Mouse (Mus musculus): ENCODE measurements around the gene Tmem160.

Tmem160 gene

GRCm38 (mm10) chr7:16451656-16452055, 923 bp upstream of the Tmem160 start:
- no peak for DNase-seq

DNA sequence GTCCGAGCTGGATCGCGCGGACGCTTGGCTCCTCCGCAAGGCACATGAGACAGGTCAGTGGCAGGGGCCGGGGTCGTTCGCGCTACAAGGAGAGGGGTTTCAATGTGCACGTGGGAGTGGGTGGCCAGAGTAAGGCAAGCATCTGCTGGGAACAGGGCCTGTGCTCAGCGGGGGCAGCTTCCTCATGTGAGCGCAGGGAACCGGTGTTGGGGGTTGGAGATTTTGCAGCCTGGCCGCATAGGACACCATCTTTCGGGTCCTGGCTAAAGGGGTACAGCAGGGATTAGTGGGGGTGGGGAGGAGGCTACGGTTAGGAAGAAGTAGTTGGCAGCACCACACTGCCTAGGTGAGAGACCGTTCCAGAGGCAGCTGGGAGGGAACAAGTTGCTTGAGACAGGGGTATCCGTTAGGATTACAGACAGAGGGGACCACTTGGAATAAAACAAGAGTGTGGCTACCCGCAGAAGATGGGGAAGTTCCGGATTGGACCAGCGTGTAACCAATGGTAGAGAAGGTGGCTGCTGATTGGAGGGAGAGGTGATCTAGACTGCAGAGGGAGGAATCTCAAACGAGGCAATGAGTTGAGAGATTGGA, 636 bp downstream of the Tmem160 start:
- DNase-seq = peak; percentile 79

GRCm38 (mm10) chr7:16455016-16455415, 2.4 kb downstream of the Tmem160 start:
- DNase-seq = no peak

DNA sequence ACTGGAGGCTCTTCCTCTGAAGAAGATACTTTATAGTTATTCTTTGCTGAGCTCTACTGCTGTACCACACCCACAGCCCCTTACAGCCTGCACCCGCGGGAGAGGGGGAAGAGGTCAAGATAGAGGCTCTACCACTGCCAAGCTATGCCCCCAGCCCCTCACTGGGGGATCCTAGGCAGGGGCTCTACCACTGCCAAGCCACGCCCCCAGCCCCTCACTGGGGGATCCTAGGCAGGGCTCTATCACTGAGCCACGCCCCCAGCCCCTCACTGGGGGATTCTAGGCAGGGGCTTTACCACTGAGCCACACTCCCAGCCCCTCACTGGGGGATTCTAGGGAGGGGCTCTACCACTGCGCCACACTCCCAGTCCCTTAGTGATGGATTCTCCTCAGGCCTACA, 3.7 kb downstream of the Tmem160 start:
- DNase-seq = no peak

- DNase-seq = no peak
These were observed 8.0 kb downstream of the Tmem160 start for GRCm38 (mm10) chr7:16460566-16460965.

- DNase-seq = no peak
These were observed 8.6 kb downstream of the Tmem160 start for GRCm38 (mm10) chr7:16461151-16461550.

DNA sequence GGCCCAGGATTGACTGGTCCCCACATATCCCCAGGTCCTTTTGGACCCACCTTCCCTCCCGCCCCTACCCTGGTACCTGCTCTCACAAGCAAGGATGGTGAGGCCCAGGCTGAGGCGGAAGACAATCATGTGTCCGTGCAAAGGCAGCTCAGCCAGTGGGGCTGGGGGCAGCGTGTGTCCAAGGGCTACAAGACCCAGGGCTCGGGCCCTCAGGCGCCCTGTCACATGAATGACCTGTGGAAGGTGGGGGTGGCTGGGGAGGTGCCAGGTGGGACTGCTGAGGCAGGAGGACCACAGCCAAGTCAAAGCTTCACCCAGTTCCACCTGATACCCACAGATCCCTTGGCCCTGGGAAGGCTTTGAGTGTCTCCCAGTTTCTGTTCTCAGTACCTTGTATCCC, 9.1 kb downstream of the Tmem160 start:
- DNase-seq = no peak

DNA sequence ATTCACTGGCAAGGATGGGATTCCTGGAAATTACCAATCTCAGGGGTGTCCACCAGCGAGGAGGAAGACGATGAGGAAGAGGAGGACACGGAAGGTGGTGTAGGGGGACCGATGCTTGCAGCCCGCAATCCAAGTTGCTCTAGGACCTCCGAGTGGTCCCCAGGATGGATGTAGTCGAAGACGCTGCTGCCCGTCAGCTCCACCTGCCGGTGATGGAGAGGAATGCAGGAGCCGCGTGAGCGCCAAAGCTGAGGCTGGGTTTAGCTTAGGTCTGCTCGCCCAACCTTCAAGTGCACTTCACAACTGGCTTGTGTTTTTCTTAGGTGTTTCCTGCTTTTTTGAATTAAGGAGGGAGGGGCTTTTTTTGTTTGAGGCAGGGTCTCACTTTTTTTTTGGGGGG, 10.6 kb downstream of the Tmem160 start:
- peak; percentile 87 for DNase-seq

GRCm38 (mm10) chr7:16465160-16465559, 12.6 kb downstream of the Tmem160 start:
- DNase-seq = peak; percentile 65

- DNase-seq = no peak
These were observed 13.0 kb downstream of the Tmem160 start for GRCm38 (mm10) chr7:16465568-16465967.

DNA sequence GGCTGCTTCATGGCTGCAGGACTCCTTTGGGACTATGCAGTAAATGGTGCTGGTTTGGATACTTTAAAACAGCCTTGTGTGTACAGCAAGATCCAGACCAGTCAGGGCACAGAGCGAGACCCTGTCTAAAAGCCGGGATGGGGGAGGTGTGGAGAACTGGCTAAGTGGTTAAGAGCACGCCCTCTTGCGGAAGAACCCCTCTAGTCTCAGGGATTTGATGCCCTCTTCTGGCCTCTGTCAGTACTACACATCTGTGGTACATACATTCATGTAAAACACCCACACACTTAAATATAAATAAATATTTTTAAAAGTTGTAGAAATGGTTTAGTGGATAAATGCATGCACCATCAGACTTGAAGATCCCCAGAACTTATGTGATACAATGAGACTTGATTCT, 14.0 kb downstream of the Tmem160 start:
- peak; percentile 36 for DNase-seq

- no peak for DNase-seq
These were observed 15.5 kb downstream of the Tmem160 start for GRCm38 (mm10) chr7:16468115-16468514.

- DNase-seq = peak; percentile 44
These were observed 19.0 kb downstream of the Tmem160 start for GRCm38 (mm10) chr7:16471549-16471948.

GRCm38 (mm10) chr7:16472116-16472709, 19.6 kb downstream of the Tmem160 start:
- no peak for DNase-seq

GRCm38 (mm10) chr7:16473847-16474246, 21.3 kb downstream of the Tmem160 start:
- no peak for DNase-seq

DNA sequence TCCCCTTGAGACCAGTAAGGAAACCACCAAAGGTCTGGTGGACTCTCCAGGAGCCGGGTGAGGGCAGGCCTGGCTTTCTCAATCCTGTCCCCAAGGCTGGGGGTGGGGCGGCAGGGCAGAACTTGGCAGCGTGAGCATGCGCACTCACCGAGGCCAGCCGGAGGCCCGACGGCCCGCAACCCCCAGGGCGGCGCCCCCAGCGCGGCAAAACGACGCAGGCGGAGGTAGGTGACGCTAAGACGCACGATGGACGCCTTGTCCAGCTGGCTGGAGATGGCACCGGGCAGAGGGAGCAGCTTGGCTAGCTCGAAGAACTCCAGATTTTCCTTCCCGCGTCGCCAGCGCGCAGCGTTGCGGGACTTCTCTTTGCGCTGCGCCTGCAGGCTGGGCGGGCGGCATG, 21.9 kb downstream of the Tmem160 start:
- DNase-seq = peak; percentile 52

DNA sequence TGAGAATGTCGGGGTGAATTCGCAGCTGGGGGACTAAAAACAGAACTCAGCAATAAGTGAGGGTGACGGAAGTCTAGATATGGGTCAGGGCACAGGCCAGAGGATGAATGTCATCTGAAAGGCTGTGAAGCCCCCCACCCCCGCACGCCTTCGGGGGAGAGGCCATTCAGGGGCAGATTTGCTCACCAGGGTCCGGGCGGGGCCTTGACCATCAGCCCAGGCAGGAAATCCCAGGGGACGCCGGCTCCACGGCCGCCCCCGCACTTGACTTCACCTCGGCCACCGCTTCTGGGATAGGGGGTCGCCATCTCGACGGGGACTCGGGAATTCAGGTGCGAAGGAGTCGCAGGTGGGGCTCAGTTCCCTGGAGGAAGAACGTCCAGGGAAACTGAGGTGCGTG, 22.7 kb downstream of the Tmem160 start:
- no peak for DNase-seq

- DNase-seq = no peak
These were observed 23.4 kb downstream of the Tmem160 start for GRCm38 (mm10) chr7:16475764-16476599.

DNA sequence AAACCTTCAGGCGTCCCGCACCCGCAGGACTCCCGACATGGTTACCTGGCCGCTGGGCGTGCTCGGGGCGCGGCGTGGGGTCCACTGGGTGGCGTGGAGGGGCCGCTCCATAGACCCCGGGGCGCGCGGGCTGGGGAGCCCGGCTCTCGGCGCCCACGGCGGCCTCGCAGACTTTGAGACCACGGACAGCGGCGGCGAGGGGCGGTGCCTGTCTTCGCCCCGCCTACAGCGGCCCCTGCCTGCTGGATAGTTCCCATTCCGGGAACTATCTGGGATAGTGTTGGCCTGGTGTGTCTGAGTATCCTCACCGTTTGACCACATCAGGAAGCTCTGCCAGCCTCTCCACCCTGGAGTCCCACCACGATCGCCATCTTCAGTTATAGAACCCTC, 24.0 kb downstream of the Tmem160 start:
- DNase-seq = peak; percentile 56

DNA sequence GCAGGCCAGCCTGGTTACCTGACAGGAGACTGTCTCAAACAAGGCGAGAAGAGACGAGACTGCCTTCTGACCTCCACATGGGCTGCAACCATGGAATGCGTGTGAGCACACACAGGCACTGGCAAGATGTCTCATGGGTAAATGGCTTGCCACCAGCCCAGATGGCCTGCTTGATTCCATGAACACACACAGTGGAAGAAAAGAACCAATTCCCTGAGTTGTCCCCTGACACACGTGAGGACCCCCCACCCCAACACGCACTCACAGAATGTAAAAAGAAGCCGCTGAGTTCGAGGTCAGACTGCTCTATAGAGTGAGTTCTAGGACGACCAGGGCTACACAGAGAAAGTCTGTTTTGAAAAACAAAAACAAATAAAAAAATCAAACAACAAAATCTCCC, 25.0 kb downstream of the Tmem160 start, which contains the start of gene Npas1:
Gene Npas1, minus strand, starts transcription at position 101 of the 400 bp plus-strand sequence.
- no peak for DNase-seq

DNA sequence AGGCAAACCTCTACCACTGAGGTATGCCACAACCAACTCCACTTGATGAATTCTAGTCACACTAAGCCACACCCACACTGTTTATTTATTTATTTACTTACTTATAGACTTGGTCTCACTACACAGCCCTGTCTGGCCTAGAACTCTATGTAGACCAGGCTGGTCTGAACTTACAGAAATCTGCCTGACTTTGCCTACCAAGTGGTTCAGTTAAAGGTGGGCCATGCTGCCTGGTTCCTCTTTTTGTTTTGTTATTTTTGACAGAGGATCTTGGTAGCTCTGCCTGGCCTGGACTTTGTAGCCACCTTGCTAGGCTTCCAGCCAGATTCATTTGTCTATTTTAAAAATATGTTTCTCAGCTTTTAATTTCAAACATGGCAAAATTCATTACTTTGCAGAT, 36.2 kb downstream of the Tmem160 start:
- DNase-seq = no peak

DNA sequence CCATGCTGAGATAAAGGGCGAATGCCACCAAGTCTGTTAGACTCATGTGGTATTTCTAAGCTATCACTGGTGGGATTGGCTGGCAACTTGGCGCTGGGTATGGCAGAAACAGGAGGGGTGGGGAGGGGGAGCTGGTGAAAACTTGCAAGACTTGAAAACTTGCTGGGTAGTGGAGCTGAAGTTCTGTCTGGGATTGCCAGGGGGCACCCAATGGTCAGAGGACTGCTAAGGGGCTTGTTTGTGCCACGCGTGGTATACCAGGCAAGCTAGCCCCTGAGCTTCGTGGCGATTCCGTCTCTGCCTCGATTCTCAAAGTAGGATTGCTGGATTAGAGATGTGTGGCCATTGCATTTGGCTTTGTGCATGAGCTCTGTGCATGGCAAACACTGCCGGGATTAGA, 37.4 kb downstream of the Tmem160 start:
- no peak for DNase-seq

DNA sequence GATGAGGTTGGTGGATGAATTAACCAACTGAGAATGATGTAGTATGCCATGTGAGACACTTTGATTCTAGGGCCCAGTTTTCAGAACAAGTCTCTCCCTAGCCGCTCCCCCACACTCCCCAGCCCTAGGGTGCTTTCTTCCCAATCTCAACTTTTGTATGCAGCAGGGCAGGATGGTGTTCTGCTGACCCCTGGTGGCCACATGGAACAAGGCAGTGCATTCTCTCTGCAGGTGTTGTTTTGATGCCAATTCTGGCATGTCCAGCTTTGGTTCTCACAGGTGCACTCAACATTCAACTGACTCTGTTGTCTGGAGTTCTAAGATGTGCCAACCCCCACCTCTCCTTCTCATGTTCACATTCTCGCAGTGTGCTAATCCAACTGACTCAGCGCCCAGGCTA, 39.2 kb downstream of the Tmem160 start:
- peak; percentile 67 for DNase-seq

DNA sequence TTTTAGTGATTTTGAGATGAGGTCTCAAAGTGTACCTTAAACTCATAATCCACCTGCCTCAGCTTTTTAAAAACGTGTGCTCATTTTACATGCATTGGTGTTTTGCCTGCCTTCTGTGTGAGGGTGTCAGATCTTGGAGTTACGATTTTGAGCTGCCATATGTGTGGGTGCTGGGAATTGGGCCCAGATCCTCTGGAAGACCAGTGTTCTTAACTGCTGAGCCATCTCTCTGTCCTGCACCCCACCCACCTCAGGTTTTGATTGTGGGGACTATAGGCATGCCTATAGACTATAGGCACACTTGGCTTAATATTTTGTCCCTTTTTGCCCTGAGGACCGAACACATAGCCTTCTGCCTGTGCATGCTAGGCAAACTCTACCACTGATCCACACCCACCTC, 39.6 kb downstream of the Tmem160 start:
- DNase-seq = no peak
